Mouse (Mus musculus): Measurements from ENCODE around the gene Rgcc. TPM values are rescaled to one million over a fixed set of nuclear protein-coding genes. Genes with fewer than 3 reads are reported as not detected.
A peak's percentile ranks its signal among the peaks of the same experiment; 100 is the strongest.

Gene Rgcc
- polyA plus RNA-seq, 1 experiment from 2014 or later = 62.8 TPM

DNA sequence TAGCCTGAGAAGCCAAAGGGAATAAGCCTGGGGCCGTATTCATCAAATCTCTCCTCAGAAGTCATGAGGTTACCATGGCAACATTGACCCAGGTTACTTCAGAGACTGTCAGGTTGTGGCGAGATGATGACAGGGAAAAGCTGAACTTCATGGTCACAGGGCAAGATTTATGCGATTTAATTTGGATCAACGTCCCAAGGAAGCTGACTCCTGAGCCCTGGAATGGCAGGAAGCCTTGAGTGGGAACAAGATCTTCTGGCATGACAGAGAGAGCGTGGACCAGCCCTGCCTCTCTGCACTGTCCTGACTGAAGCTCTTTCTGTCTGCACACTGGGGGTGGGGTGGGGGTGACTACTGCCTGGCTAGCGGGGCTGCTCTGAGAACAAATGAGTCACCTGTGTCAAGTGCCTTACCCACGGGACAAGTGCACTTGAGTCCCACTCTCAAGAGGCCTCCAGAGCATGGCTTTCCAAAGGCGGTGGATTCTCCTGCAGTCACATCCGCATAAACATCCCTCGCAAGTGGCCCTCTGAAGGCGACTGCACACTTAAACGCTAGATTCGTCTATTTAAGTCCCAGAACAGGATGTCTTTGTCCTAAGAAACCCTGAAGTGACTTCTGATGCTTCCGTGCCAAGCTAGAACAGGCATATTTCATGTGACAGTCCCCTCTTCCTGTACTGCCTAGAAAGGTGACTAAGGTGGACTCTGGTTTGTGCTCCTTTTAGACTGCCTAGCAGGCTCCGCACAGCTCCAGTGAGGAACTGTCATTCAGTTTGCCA is 27.6 kb downstream of the Rgcc start:
- no peaks in the 10 kb centered on the region for H3K36me3 ChIP-seq (ENCODE audit: control insufficient read depth, insufficient read depth)
- no peak overlapping the region for H3K4me2 ChIP-seq (ENCODE audit: low read length)
- H3K4me3 ChIP-seq (replicated peaks; ENCODE audit: low read length) = no peak overlapping the region
- ATAC-seq = no peak
- 67% methylated on average over 15 of the region's 15 CpGs for WGBS
- H3K27ac ChIP-seq (ENCODE audit: low read length) = peak overlapping the region; percentile 9; the same call in 1 of the 2 replicates
- H3K4me1 ChIP-seq (replicated peaks; ENCODE audit: control insufficient read depth, insufficient read depth, low read length) = no peaks in the 10 kb centered on the region
- no peak overlapping the region for H3K9ac ChIP-seq (replicated peaks; ENCODE audit: low read depth, low read length)
- H3K9me3 ChIP-seq (ENCODE audit: control insufficient read depth, low read length) = no peaks in the 10 kb centered on the region
- H3K27me3 ChIP-seq (replicated peaks; ENCODE audit: control insufficient read depth, insufficient read depth, low read length) = no peaks in the 10 kb centered on the region

DNA sequence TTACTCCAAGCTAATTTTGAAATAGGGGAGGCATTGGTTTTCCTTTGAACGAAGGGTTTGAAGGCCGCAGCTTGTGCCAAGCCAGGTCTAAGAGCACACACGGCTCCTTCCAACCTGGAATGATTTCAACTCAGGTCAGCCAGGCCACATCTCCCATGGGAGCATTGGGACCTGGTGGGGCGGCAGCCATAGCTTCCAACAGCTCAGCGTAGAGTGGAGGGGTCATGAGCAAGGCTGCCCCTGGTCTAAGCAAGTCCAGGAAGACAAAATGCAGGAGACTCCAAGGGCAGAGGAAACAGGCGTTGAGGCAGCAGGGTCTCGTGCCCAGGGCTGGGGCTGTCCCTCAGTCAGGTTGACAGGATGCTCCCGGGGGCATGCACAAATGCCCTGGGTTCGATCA is 28.5 kb downstream of the Rgcc start:
- H3K27ac ChIP-seq (ENCODE audit: low read length) = no peak overlapping the region
- H3K9ac ChIP-seq (replicated peaks; ENCODE audit: low read depth, low read length) = no peak overlapping the region
- no peaks in the 10 kb centered on the region for H3K9me3 ChIP-seq (ENCODE audit: control insufficient read depth, low read length)
- no peaks in the 10 kb centered on the region for H3K27me3 ChIP-seq (replicated peaks; ENCODE audit: control insufficient read depth, insufficient read depth, low read length)
- no peak overlapping the region for H3K4me3 ChIP-seq (replicated peaks; ENCODE audit: low read length)
- no peaks in the 10 kb centered on the region for H3K36me3 ChIP-seq (ENCODE audit: control insufficient read depth, insufficient read depth)
- 91% methylated on average over 9 of the region's 9 CpGs for WGBS
- H3K4me2 ChIP-seq (ENCODE audit: low read length) = no peak overlapping the region
- no peak for ATAC-seq
- no peaks in the 10 kb centered on the region for H3K4me1 ChIP-seq (replicated peaks; ENCODE audit: control insufficient read depth, insufficient read depth, low read length)

DNA sequence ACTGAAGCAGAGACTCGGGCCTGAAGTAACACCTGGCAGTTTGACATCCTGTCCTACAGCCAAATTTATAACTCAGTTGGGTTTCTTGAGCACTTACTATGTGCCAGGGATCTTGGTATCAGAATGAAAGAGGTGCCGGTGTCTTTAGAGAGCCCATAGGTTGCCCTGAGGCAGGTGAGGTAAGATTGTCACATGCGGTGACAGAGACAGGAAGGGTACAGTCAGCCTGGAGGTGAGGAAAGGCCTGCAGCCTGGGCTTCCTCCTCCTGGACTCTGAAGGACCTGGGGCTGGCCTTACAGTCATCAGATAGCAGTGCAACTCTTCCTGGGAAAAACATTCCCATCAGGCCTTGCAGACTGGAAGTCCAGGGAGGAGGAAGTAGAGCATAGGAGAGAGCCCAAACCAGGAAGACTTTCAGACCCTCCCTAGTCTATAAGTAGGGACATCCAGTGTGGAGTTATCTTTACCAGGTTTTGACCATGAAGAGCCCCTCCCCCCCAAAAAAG is 29.2 kb downstream of the Rgcc start:
- Histone ChIP-seq H3K9ac (replicated peaks; ENCODE audit: low read depth, low read length) (no peak overlapping the region), H3K4me3 (replicated peaks; ENCODE audit: low read length) (no peak overlapping the region), H3K27ac (ENCODE audit: low read length) (no peak overlapping the region), H3K4me2 (ENCODE audit: low read length) (no peak overlapping the region), H3K9me3 (ENCODE audit: control insufficient read depth, low read length) (no peaks in the 10 kb centered on the region), H3K27me3 (replicated peaks; ENCODE audit: control insufficient read depth, insufficient read depth, low read length) (no peaks in the 10 kb centered on the region), H3K36me3 (ENCODE audit: control insufficient read depth, insufficient read depth) (no peaks in the 10 kb centered on the region), H3K4me1 (replicated peaks; ENCODE audit: control insufficient read depth, insufficient read depth, low read length) (no peaks in the 10 kb centered on the region)
- 95% methylated on average over 3 of the region's 3 CpGs for WGBS
- no peak for ATAC-seq

DNA sequence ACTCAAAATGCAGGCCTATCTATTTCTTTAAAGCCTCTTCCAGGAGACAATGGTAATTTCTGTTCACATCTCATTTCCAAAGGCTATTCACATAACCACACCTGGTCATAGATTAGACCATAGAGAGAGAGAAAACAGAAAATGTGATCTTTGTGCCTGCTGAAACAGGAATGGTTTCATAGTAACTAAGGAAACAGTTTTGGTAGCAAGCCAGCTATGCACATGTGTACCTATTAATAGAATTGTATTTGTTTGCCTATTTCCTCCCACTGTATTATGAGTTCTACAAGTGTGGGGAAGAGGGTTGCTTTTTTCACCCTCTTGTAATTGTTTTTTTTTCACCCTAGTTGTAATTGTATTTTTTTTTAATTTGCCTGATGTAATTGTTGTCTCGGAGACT is 31.9 kb downstream of the Rgcc start:
- ATAC-seq = no peak
- Histone ChIP-seq H3K27me3 (replicated peaks; ENCODE audit: control insufficient read depth, insufficient read depth, low read length) (no peaks in the 10 kb centered on the region), H3K36me3 (ENCODE audit: control insufficient read depth, insufficient read depth) (no peaks in the 10 kb centered on the region), H3K27ac (ENCODE audit: low read length) (no peak overlapping the region), H3K4me2 (ENCODE audit: low read length) (no peak overlapping the region), H3K4me3 (replicated peaks; ENCODE audit: low read length) (no peak overlapping the region), H3K4me1 (replicated peaks; ENCODE audit: control insufficient read depth, insufficient read depth, low read length) (no peaks in the 10 kb centered on the region), H3K9me3 (ENCODE audit: control insufficient read depth, low read length) (no peaks in the 10 kb centered on the region), H3K9ac (replicated peaks; ENCODE audit: low read depth, low read length) (no peak overlapping the region)
- WGBS = 72% methylated on average over 1 of the region's 1 CpGs

DNA sequence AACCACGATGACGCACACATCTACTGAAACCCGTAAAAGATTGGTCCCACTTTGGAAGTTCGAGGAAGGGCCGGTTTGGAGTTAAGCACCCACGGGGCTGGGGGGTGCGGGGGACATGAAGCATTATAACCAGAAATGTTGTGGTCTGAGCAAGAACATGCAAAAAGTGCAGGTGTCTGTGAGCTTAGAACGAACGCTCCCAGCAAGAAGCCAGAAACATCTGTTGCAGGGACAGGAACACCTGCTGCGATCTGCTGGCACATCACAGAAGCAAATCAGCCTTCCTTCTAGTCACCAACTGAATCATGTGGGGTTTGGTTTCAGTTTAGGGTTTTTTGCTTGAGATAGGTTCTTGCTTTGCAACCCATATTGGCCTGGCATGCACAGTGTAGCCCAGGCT is 33.6 kb downstream of the Rgcc start:
- Histone ChIP-seq H3K4me3 (replicated peaks; ENCODE audit: low read length) (no peak overlapping the region), H3K4me1 (replicated peaks; ENCODE audit: control insufficient read depth, insufficient read depth, low read length) (no peaks in the 10 kb centered on the region), H3K36me3 (ENCODE audit: control insufficient read depth, insufficient read depth) (no peaks in the 10 kb centered on the region), H3K9me3 (ENCODE audit: control insufficient read depth, low read length) (no peaks in the 10 kb centered on the region), H3K4me2 (ENCODE audit: low read length) (no peak overlapping the region), H3K27me3 (replicated peaks; ENCODE audit: control insufficient read depth, insufficient read depth, low read length) (no peaks in the 10 kb centered on the region), H3K9ac (replicated peaks; ENCODE audit: low read depth, low read length) (no peak overlapping the region), H3K27ac (ENCODE audit: low read length) (no peak overlapping the region)
- ATAC-seq = no peak
- 94% methylated on average over 10 of the region's 10 CpGs for WGBS

DNA sequence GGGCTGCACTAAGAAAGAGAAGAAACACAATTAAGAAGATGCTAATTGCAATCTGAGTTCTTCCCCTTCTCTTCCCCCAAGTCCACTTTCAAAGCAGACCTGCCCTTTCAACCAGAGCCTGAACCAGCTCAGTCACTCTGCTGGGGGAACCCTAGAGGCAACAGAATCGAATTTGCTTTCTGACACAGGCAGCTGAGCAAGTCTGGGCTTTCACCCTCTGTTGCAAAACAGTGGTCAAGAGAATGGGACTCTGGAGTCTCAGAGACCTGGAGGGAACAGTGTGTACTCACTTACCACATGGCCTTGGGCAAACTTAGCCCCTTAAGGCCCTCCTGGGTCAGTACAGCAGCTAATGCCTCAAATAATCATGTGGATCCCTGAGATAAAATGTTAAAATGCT is 34.1 kb downstream of the Rgcc start:
- no peak overlapping the region for H3K4me2 ChIP-seq (ENCODE audit: low read length)
- H3K36me3 ChIP-seq (ENCODE audit: control insufficient read depth, insufficient read depth) = no peaks in the 10 kb centered on the region
- no peaks in the 10 kb centered on the region for H3K27me3 ChIP-seq (replicated peaks; ENCODE audit: control insufficient read depth, insufficient read depth, low read length)
- no peak overlapping the region for H3K27ac ChIP-seq (ENCODE audit: low read length)
- no peak overlapping the region for H3K9ac ChIP-seq (replicated peaks; ENCODE audit: low read depth, low read length)
- H3K4me1 ChIP-seq (replicated peaks; ENCODE audit: control insufficient read depth, insufficient read depth, low read length) = no peaks in the 10 kb centered on the region
- H3K9me3 ChIP-seq (ENCODE audit: control insufficient read depth, low read length) = no peaks in the 10 kb centered on the region
- WGBS = 62% methylated on average over 1 of the region's 1 CpGs
- H3K4me3 ChIP-seq (replicated peaks; ENCODE audit: low read length) = no peak overlapping the region
- no peak for ATAC-seq

GRCm38 (mm10) chr14:79266408-79266807 is 35.0 kb downstream of the Rgcc start:
- no peak for ATAC-seq
- H3K4me3 ChIP-seq (replicated peaks; ENCODE audit: low read length) = no peak overlapping the region
- no peak overlapping the region for H3K4me2 ChIP-seq (ENCODE audit: low read length)
- H3K9me3 ChIP-seq (ENCODE audit: control insufficient read depth, low read length) = no peaks in the 10 kb centered on the region
- H3K9ac ChIP-seq (replicated peaks; ENCODE audit: low read depth, low read length) = no peak overlapping the region
- no peaks in the 10 kb centered on the region for H3K4me1 ChIP-seq (replicated peaks; ENCODE audit: control insufficient read depth, insufficient read depth, low read length)
- H3K27ac ChIP-seq (ENCODE audit: low read length) = no peak overlapping the region
- H3K36me3 ChIP-seq (ENCODE audit: control insufficient read depth, insufficient read depth) = no peaks in the 10 kb centered on the region
- H3K27me3 ChIP-seq (replicated peaks; ENCODE audit: control insufficient read depth, insufficient read depth, low read length) = no peaks in the 10 kb centered on the region

DNA sequence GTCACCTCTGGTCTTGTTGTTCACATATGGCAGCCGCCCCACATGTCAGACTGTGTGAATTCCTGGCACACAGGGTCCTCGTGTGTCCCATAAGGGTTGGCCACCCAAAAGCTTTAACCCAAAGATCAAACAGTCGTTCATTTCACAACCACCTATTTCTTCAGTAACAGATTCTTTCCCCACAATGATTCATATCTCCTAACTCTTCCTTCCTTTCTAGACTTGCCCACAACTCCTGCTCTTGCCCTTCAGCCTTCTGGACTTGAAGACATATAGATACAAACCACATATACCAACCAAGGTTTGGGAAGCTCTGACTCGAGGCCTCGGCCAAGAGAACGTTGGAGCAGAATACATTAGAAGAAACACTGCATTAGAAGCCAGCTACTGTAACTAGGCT is 35.7 kb downstream of the Rgcc start:
- Histone ChIP-seq H3K27ac (ENCODE audit: low read length) (no peak overlapping the region), H3K9me3 (ENCODE audit: control insufficient read depth, low read length) (no peaks in the 10 kb centered on the region), H3K4me3 (replicated peaks; ENCODE audit: low read length) (no peak overlapping the region), H3K9ac (replicated peaks; ENCODE audit: low read depth, low read length) (no peak overlapping the region), H3K4me2 (ENCODE audit: low read length) (no peak overlapping the region), H3K36me3 (ENCODE audit: control insufficient read depth, insufficient read depth) (no peaks in the 10 kb centered on the region), H3K4me1 (replicated peaks; ENCODE audit: control insufficient read depth, insufficient read depth, low read length) (no peaks in the 10 kb centered on the region), H3K27me3 (replicated peaks; ENCODE audit: control insufficient read depth, insufficient read depth, low read length) (no peaks in the 10 kb centered on the region)
- WGBS = 89% methylated on average over 6 of the region's 6 CpGs
- ATAC-seq = no peak

DNA sequence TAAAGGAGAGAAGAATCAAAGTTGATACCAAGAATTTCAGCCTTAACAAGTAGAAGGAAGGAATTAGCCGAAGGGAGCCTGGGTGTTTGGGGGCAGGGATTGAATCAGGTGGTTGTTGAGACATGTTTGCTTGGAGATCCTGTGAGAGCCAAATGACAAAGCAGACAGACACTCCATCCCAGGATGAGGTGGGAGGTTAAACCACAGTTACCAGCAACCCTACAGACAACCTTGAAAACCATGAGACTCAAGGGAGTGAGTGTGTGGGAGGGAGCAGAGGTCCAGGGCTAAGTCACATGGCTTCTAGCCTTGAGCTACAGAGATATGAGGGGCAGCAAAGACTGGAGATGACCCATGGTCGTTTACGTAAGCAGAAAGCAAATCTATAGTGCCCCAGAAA is 38.1 kb downstream of the Rgcc start:
- H3K4me1 ChIP-seq (replicated peaks; ENCODE audit: control insufficient read depth, insufficient read depth, low read length) = no peaks in the 10 kb centered on the region
- no peaks in the 10 kb centered on the region for H3K36me3 ChIP-seq (ENCODE audit: control insufficient read depth, insufficient read depth)
- no peak for ATAC-seq
- no peak overlapping the region for H3K4me2 ChIP-seq (ENCODE audit: low read length)
- H3K27me3 ChIP-seq (replicated peaks; ENCODE audit: control insufficient read depth, insufficient read depth, low read length) = no peaks in the 10 kb centered on the region
- H3K9me3 ChIP-seq (ENCODE audit: control insufficient read depth, low read length) = no peaks in the 10 kb centered on the region
- H3K27ac ChIP-seq (ENCODE audit: low read length) = no peak overlapping the region
- WGBS = 88% methylated on average over 3 of the region's 3 CpGs
- H3K9ac ChIP-seq (replicated peaks; ENCODE audit: low read depth, low read length) = no peak overlapping the region
- H3K4me3 ChIP-seq (replicated peaks; ENCODE audit: low read length) = no peak overlapping the region

- H3K27ac ChIP-seq (ENCODE audit: low read length) = no peak overlapping the region
- WGBS = 73% methylated on average over 4 of the region's 4 CpGs
- H3K36me3 ChIP-seq (ENCODE audit: control insufficient read depth, insufficient read depth) = no peaks in the 10 kb centered on the region
- no peak overlapping the region for H3K4me2 ChIP-seq (ENCODE audit: low read length)
- no peaks in the 10 kb centered on the region for H3K4me1 ChIP-seq (replicated peaks; ENCODE audit: control insufficient read depth, insufficient read depth, low read length)
- no peak overlapping the region for H3K4me3 ChIP-seq (replicated peaks; ENCODE audit: low read length)
- peak; percentile 79 for ATAC-seq
- H3K9me3 ChIP-seq (ENCODE audit: control insufficient read depth, low read length) = no peaks in the 10 kb centered on the region
- no peaks in the 10 kb centered on the region for H3K27me3 ChIP-seq (replicated peaks; ENCODE audit: control insufficient read depth, insufficient read depth, low read length)
- no peak overlapping the region for H3K9ac ChIP-seq (replicated peaks; ENCODE audit: low read depth, low read length)
Observed at GRCm38 (mm10) chr14:79262677-79263076, 38.8 kb downstream of the Rgcc start.

Data from forebrain, embryonic 16.5 days (tissue).